Mouse (Mus musculus) regulatory T cell (primary cell): ENCODE data around the gene Cmtm6.

Experiments used
- in situ Hi-C: fragments of 300-600 bp; cut with MboI, MseI; formaldehyde crosslinking; loops from one replicate; pipeline ENCODE4 v1.15.1; 2025; ENCODE audit warnings: high pct_unique_total_duplicates

Cmtm6 gene

GRCm38 (mm10) chr9:114729911-114730805 is 758 bp upstream of the Cmtm6 start:
- in situ Hi-C loops: loop anchor here (10.0 kb wide), 1 partner anchor 85 kb away; the partner anchor contains the start of gene Cnot10

- in situ Hi-C loops: no loop called here
Measured at GRCm38 (mm10) chr9:114731871-114732682, 1.2 kb downstream of the Cmtm6 start.

- in situ Hi-C loops: no loop called here
Measured at GRCm38 (mm10) chr9:114733238-114733637, 2.3 kb downstream of the Cmtm6 start.

- in situ Hi-C loops: no loop called here
Measured at GRCm38 (mm10) chr9:114736442-114736841, 5.5 kb downstream of the Cmtm6 start.

GRCm38 (mm10) chr9:114740336-114740735 is 9.4 kb downstream of the Cmtm6 start:
- in situ Hi-C loops: no loop called here

- in situ Hi-C loops: no loop called here
Measured at GRCm38 (mm10) chr9:114742731-114743130, 11.8 kb downstream of the Cmtm6 start.

- in situ Hi-C loops: no loop called here
Measured at GRCm38 (mm10) chr9:114745163-114745562, 14.2 kb downstream of the Cmtm6 start.

GRCm38 (mm10) chr9:114745654-114746053 is 14.7 kb downstream of the Cmtm6 start:
- in situ Hi-C loops: no loop called here

- in situ Hi-C loops: no loop called here
Measured at GRCm38 (mm10) chr9:114747012-114747411, 16.1 kb downstream of the Cmtm6 start.

- in situ Hi-C loops: no loop called here
Measured at GRCm38 (mm10) chr9:114747466-114747865, 16.6 kb downstream of the Cmtm6 start.

GRCm38 (mm10) chr9:114751582-114751981 is 20.7 kb downstream of the Cmtm6 start:
- in situ Hi-C loops: loop anchor here (25.0 kb wide), 3 partner anchors 861 to 1611 kb away; no protein-coding TSS in a partner anchor

- in situ Hi-C loops: loop anchor here (25.0 kb wide), 3 partner anchors 860 to 1610 kb away; no protein-coding TSS in a partner anchor
Measured at GRCm38 (mm10) chr9:114752311-114752710, 21.4 kb downstream of the Cmtm6 start.

- in situ Hi-C loops: loop anchor here (25.0 kb wide), 3 partner anchors 859 to 1609 kb away; no protein-coding TSS in a partner anchor
Measured at GRCm38 (mm10) chr9:114752863-114753484, 22.1 kb downstream of the Cmtm6 start.

GRCm38 (mm10) chr9:114758272-114758671 is 27.4 kb downstream of the Cmtm6 start:
- in situ Hi-C loops: loop anchor here (25.0 kb wide), 3 partner anchors 854 to 1604 kb away; no protein-coding TSS in a partner anchor

- in situ Hi-C loops: loop anchor here (25.0 kb wide), 3 partner anchors 854 to 1604 kb away; no protein-coding TSS in a partner anchor
Measured at GRCm38 (mm10) chr9:114758801-114759200, 27.9 kb downstream of the Cmtm6 start.

- in situ Hi-C loops: loop anchor here (25.0 kb wide), 3 partner anchors 852 to 1602 kb away; no protein-coding TSS in a partner anchor
Measured at GRCm38 (mm10) chr9:114759886-114760285, 29.0 kb downstream of the Cmtm6 start.

GRCm38 (mm10) chr9:114760353-114760752 is 29.4 kb downstream of the Cmtm6 start:
- in situ Hi-C loops: loop anchor here (25.0 kb wide), 3 partner anchors 852 to 1602 kb away; no protein-coding TSS in a partner anchor

- in situ Hi-C loops: loop anchor here (25.0 kb wide), 3 partner anchors 850 to 1600 kb away; no protein-coding TSS in a partner anchor
Measured at GRCm38 (mm10) chr9:114761848-114762247, 30.9 kb downstream of the Cmtm6 start.

GRCm38 (mm10) chr9:114763341-114763740 is 32.4 kb downstream of the Cmtm6 start:
- in situ Hi-C loops: loop anchor here (25.0 kb wide), 3 partner anchors 849 to 1599 kb away; no protein-coding TSS in a partner anchor

GRCm38 (mm10) chr9:114767030-114767429 is 36.1 kb downstream of the Cmtm6 start:
- in situ Hi-C loops: loop anchor here (25.0 kb wide), 3 partner anchors 845 to 1595 kb away; no protein-coding TSS in a partner anchor

- in situ Hi-C loops: loop anchor here (25.0 kb wide), 3 partner anchors 845 to 1595 kb away; no protein-coding TSS in a partner anchor
Measured at GRCm38 (mm10) chr9:114767507-114767906, 36.6 kb downstream of the Cmtm6 start.
